Mouse (Mus musculus): Measurements from ENCODE around the gene Tmem231.

The Tmem231 gene

GRCm38 (mm10) chr8:111905500-111906121 is 28.1 kb downstream of the Tmem231 start:
- no peak for DNase-seq (ENCODE audit: low read depth, low spot score)

DNA sequence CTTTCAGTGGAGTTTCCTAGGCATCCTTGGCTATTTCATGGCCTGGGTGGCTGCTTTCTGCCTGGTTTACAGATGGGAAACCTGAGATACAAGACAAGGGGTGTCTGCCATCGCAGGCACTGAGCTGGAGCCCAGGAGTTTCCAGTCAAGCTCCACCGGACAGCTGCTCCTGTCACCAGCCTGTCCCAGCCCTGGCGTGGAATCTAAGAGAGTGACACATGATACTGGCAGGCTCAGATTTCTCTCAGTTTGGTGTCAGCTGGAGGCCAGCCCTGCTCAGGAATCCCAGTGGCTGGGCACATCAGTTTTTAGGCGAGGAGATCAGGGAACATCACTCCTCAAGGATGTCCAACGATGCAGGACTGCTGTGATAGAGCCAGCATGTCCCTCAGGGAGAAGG is 31.6 kb downstream of the Tmem231 start:
- no peak for DNase-seq (ENCODE audit: low read depth, low spot score)

DNA sequence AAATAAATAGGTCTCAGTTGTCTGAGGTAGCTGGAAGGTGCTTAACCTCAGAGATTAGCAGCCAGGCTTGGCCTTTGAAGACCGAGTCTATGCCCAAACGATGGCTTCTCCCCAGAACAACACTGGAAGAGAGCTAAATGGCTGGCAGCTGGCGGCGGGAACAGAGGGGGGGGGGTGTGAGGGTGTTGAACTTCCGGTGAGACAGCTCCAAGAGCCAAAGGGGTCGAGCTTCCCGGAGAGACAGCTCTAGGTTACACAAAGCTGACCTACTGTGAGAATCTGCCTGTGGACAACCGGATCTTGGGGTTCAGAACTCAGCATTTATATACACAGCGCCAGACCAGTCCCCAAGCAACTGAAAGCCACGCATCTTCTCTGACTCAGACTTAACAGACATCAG is 35.1 kb downstream of the Tmem231 start:
- no peak for DNase-seq (ENCODE audit: low read depth, low spot score)

DNA sequence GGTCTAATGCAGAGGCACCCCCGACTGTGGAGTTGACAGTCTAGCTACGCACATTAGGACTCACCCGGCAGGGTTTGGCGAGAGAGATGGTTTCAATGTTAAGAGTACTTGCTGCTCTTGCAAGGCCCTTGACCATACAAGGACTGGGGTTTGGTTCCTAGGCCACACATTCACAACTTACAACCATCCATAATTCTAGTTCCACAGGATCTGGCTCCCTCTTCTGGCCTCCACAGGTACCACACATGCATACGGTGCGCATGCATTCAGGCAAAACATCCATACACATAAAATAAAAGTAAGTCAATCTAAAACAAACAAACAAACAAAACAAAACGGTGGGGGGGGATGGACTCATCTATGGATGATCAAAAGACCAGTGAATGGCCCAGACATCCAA is 38.7 kb downstream of the Tmem231 start:
- no peak for DNase-seq (ENCODE audit: low read depth, low spot score)

GRCm38 (mm10) chr8:111892615-111893014 is 41.1 kb downstream of the Tmem231 start:
- DNase-seq (ENCODE audit: low read depth, low spot score), result no peak

DNA sequence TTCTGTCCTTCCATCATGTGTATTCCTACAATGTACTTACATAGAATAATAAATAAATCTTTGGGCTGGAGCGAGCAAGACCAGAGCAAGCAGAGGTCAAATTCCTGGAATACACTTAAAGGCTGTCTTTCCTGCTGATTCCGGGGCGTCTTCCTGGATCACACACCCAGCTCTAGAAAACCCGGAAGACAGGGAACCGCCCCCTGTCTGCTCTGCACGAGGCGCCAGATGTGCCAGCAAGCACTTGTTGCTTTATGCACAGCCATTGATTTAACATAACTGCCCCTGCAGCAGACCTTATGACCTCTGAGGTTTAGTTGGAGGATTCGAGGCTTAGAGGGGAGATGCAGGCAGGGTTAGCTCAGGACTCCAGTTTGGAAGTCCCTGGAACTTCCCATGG is 41.7 kb downstream of the Tmem231 start:
- no peak for DNase-seq (ENCODE audit: low read depth, low spot score)

- no peak for DNase-seq (ENCODE audit: low read depth, low spot score)
Observed at GRCm38 (mm10) chr8:111890911-111891303, 42.8 kb downstream of the Tmem231 start.

DNA sequence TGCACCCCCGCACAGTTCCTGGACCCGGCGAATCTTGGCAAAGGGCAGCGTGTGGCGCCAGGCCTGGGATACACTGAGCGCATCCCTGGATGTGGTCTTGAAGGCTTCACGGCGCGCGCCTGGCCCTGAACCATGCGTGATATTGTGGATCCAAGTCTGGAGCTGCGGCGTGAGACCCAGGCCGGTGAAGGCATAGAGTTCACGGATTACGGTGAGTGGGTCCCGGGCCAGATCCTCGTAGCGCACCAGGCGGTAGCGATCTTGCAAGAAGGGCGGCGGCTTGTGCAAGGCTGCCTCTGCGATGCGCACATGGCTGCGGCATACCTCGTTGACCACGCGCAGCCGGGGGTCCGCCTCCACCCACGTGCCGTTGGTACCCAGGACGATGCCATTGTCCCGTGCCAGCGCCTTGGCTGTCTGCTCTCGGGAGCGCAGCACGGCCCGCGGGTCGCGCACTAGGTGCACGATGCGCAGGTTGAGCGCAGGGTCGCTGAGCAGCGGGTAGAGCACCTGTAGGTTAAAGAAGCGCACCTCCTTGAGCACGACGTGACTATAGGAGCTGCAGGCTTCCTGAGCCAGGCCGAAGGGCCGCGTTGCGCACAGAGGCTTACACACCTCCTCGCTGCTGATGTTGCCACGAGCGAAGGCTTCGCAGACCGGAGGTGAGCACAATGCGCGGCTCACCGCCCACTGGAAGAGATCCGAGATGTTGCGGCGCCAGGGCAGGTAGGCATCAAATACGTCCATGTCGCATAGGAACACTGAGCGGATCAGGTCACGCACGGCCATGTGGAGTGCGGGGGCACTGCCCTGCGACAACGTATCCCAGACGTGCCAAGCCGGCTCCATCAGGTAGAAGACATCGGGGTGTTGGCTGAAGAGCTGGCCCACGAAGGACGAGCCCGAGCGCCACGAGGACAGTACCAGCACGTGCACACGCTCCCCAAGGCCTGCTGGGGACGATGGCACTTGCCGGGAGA is 43.5 kb downstream of the Tmem231 start:
- DNase-seq (ENCODE audit: low read depth, low spot score), result peak; percentile 47

DNA sequence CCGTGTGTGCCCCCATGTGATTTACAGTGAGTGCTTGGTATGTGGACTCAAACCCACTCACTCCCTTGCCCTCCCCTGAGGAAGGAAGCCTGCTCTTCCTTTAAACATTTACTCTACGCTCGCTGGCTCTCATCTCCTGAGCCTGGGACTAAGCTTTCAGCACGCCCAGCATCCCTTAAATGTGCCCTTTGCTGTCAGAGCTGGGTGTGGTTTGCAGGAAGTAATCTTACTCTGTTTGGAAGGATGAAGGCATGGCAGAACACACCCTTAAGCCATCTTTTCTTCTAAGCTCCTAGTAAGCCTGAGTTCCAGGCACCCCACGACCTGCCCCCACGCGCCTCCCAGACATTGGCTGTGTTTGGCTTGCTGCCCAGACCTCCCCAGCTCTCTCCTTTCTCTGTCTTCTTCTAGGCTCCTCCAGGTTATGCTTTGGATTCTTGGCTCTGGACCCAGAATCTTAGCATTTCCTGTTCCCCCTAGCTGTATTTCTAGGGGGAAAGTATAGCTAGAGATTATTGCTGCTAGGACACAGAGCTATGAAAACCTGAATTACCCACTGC is 45.5 kb downstream of the Tmem231 start:
- peak; percentile 40 for DNase-seq (ENCODE audit: low read depth, low spot score)

GRCm38 (mm10) chr8:111887479-111887878 is 46.2 kb downstream of the Tmem231 start:
- DNase-seq (ENCODE audit: low read depth, low spot score), result no peak

- DNase-seq (ENCODE audit: low read depth, low spot score), result no peak
Observed at GRCm38 (mm10) chr8:111883615-111884014, 50.1 kb downstream of the Tmem231 start.

- peak; percentile 79 for DNase-seq (ENCODE audit: low read depth, low spot score)
Observed at GRCm38 (mm10) chr8:111881591-111881990, 52.1 kb downstream of the Tmem231 start.

DNA sequence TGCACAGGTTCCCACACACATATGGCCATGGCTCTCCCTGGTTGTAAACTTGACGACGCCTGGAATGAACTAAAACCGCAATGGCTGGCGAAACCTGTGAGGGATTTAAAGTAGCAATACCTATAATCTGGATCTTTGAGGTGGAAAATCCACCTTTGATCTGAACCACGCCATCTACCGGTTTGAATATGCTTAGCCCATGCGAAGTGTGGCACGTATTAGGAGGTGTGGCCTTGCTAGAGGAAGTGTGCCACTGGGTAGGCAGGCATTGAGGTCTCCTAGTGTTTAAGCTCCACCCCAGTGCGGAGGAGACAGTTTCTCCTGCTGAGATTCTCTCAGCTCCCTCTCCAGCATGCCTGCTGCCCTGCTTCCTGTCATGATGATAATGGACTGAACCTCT is 56.0 kb downstream of the Tmem231 start:
- DNase-seq (ENCODE audit: low read depth, low spot score), result no peak

DNA sequence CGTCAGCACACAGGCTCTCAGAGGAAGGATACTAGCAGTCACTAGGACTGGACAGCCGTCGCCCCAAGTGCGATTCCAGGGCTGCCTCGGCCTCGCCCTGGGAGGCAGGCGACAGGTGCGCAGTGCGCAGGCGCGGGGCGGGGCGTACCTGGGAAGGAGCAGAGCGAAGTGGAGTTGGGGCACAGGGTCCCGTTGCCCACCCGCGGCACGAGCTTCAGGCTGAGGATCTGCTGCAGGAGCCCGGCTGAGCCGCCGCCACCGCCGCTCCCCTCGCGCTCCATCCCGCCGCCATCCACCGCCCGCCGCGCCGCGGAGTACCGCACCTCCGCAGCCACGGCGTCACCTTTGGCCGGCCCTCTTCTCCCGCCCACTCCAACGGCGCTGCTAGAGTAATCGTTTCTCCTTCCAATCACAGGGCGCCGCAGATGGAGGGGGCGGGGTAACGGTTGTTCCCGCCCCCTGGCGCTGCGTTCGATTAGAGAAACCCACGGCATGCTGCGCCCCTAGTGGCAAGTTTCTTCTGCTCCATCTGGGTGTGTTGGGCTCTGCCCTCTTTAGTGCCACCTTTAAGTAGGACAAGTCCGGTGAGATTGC is 57.2 kb downstream of the Tmem231 start, which contains the start of gene Tmem170:
Tmem170 (minus strand) TSS at position 396 of the 594 bp plus-strand sequence.
- DNase-seq (ENCODE audit: low read depth, low spot score), result peak; percentile 99

DNA sequence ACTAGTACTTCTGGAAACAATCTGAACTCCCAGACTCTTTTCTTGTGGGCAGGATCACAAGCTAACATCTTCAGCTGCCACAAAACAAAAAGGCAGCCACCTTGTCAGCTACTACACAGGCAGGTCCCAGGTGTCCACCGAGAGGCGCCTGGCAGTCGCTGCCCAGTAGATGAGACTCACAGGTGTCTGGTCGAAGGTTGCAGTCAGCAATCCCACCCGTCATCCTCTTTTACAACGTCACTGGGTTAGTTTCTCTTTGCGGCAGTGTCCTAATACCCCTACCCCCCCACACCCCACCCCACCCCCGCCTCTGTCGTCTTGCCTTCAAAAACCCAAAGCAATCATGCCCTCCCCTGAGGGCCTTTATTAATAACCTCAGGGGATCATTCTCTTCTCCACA is 57.9 kb downstream of the Tmem231 start:
- DNase-seq (ENCODE audit: low read depth, low spot score), result no peak

DNA sequence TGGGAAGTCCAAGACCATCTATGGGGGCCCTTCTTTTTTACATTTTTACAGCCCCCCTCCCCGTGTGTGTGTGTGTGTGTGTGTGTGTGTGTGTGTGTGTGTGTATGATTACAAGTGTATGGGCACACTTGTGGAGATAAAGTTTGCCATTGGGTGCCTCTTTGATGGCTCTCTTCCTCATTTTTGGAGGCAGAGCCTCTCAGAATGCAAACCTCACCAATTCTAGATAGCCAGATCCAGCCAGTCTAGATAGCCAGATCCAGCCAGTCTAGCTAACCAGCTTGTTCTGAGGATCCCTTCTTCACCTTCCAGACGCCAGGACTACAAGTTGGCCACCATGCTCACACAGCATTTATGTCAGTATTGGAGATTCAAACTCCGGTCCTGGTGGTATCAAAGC is 62.4 kb downstream of the Tmem231 start:
- DNase-seq (ENCODE audit: low read depth, low spot score), result no peak

DNA sequence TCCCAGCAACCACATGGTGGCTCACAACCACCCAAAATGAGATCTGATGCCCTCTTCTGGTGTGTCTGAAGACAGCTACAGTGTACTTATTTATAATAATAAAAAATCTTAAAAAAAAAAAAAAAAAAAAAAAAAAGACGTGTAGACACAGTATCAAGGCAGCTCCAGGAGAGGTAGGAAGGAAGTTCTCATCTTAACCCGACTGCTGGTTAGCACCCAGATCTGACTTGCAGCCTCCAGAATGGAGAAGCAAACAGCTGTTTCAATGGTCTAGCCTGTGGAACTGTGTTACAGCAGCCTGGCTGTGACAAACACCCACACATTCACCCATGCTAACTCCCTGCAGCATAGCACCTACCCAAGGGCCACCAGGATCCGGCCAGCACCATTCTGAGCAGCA is 63.3 kb downstream of the Tmem231 start:
- no peak for DNase-seq (ENCODE audit: low read depth, low spot score)

- no peak for DNase-seq (ENCODE audit: low read depth, low spot score)
Observed at GRCm38 (mm10) chr8:111868664-111869063, 65.0 kb downstream of the Tmem231 start.

GRCm38 (mm10) chr8:111865857-111866256 is 67.8 kb downstream of the Tmem231 start:
- DNase-seq (ENCODE audit: low read depth, low spot score), result peak; percentile 64

DNA sequence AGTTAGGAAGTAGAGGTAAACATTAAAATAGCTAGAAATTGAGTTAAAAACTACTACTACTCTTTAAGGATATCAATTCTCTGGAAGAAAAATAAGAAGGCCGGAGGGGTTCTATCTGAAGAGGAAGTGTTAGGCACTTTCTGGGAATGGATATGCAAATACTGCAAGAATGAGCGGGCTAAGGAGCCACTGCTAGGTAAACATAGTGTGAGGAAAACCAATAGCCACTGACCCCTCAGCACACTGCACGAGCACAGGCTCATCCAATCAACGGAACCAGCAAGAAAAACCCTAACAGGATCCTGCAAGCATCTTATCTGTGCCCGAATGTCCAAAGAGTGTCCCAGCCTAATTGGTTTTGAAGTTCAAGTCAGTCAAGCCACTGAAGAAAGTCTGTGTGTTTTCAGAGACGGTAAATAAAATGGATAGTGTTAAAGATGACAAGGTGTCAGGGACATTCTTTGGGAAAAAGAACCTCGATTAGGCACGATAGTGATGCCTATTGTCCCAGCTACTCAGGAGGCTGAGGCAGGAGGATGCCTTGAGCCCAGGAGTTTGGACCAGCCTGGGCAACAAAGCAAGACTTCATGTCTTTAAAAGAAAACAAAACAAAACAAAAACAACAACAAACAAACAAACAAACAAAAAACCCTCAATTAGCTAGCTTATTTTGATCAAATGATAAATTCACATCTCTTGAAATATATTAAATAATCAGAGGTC is 68.4 kb downstream of the Tmem231 start:
- no peak for DNase-seq (ENCODE audit: low read depth, low spot score)

GRCm38 (mm10) chr8:111864648-111865047 is 69.0 kb downstream of the Tmem231 start:
- DNase-seq (ENCODE audit: low read depth, low spot score), result no peak

Data from brain, adult 2 months (tissue).